Comparison of ENCODE assay signal across 8 mouse cellular contexts in the genomic region with DNA sequence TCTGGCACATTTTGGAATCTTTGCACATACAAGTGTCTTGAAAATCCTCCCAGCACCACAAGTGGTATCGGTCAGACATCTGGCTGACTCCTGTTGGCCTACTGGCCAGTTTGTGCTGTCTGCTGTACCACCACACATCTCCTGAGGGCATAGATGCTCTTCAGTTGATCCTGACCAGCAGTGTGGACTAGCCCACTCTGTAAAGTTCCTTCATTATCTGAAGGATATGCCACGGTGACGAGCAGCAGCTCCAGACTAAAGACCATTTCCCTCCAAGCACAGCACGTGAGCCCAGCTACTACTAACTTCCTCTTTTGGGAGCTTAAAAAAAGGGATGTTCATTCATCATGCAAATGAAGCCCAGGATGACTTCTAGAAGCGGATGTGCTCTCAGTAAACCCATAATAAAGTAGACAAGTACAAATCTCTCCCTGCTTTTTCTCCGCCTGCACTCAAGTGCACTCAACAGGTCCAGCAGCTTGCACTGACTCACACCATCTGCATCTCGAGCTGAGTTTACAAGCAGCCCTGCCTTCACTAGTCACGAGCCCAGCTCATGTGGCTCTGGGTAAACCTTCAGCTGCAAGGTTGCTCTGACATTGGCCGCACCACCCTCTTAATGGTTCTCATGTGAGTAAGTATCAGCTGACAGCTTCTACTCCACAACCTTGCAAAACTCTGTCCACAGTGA. TPM values are rescaled to one million over a fixed set of nuclear protein-coding genes. Genes with fewer than 3 reads are reported as not detected.
DNase-seq lines count a peak whose midpoint lies in the region; ATAC-seq and TF ChIP-seq lines count a peak whose summit lies in the region.

No protein-coding gene starts in this region.

- H3K9ac ChIP-seq in intestine, embryonic 14.5 days (ENCODE audit: low read length), result no peak overlapping the region
- H3K9ac ChIP-seq in liver, adult 2 months (ENCODE audit: low read depth, low read length), result no peak overlapping the region

- intact Hi-C loops in heart, postnatal 25 days (cut with DNase I), result loop anchor here (5.0 kb wide), 1 partner anchor 36 kb away; a partner anchor contains a TSS

- H3K36me3 ChIP-seq in intestine, embryonic 14.5 days (ENCODE audit: control insufficient read depth, insufficient read depth, low read length), result no peaks in the 10 kb centered on the region
- H3K36me3 ChIP-seq in liver, adult 2 months (ENCODE audit: control insufficient read depth, insufficient read depth, low read length), result no peaks in the 10 kb centered on the region

- peaks cover 53% of the 10 kb centered on the region for H3K79me2 ChIP-seq in liver, adult 2 months (ENCODE audit: control insufficient read depth, insufficient read depth, low read length)

- H3K4me1 ChIP-seq in brown adipose tissue, adult 24 weeks (ENCODE audit: control insufficient read depth, insufficient read depth, insufficient read length, low read length), result peaks cover 26% of the 10 kb centered on the region
- H3K4me1 ChIP-seq in intestine, embryonic 14.5 days (replicated peaks; ENCODE audit: control insufficient read depth, insufficient read depth, low read length), result 0 out of 2 replicates have a peak, but pooled peaks cover 11% of the 10 kb centered on the region
- peaks cover 10% of the 10 kb centered on the region for H3K4me1 ChIP-seq in liver, adult 2 months (ENCODE audit: control insufficient read depth, insufficient read depth, low read length)

- TF ChIP-seq CTCF in liver, adult 2 months (IDR thresholded peaks at IDR 0.05; ENCODE audit: low read depth, low read length), result no peak

- no peak overlapping the region for H3K4me3 ChIP-seq in brown adipose tissue, adult 24 weeks (ENCODE audit: insufficient read depth, low read depth, low read length)
- no peak overlapping the region for H3K4me3 ChIP-seq in intestine, embryonic 14.5 days (ENCODE audit: low read depth, low read length)
- no peak overlapping the region for H3K4me3 ChIP-seq in liver, adult 2 months (ENCODE audit: insufficient read depth, low read depth, low read length)

- peak; percentile 74 for ATAC-seq in intestine, embryonic 14.5 days (replicated peaks; ENCODE audit: low FRiP score, low TSS enrichment, low read depth)
- no peak for ATAC-seq in erythroid progenitor cell, adult 5-6 weeks (replicated peaks; ENCODE audit: low FRiP score, poor library complexity, severe bottlenecking)

- 0 out of 2 replicates have a peak overlapping the region, but pooled peaks have one; percentile 29 for H3K27ac ChIP-seq in brown adipose tissue, adult 24 weeks (replicated peaks; ENCODE audit: low read depth, low read length)
- H3K27ac ChIP-seq in intestine, embryonic 14.5 days (ENCODE audit: low read depth), result no peak overlapping the region
- H3K27ac ChIP-seq in liver, adult 2 months (replicated peaks; ENCODE audit: insufficient read depth, low read depth, low read length), result no peak overlapping the region

- H3K4me2 ChIP-seq in intestine, embryonic 14.5 days (ENCODE audit: low read length), result no peak overlapping the region

- no peak for TF ChIP-seq POLR2A in liver, adult 2 months (IDR thresholded peaks at IDR 0.05; ENCODE audit: extremely low read depth, insufficient read depth, low read length)

- DNase-seq in heart, adult 11 months, result peak; percentile 97
- no peak for DNase-seq in heart, postnatal 25 days (ENCODE audit: low spot score)
- no peak for DNase-seq in intestine, embryonic 14.5 days (ENCODE audit: low spot score)
- DNase-seq in liver, adult 2 months (ENCODE audit: extremely low read depth, low read depth, low spot score), result peak; percentile 50
- peak; percentile 69 for DNase-seq in right cerebral cortex, postnatal 25 days
- no peak for DNase-seq in retina, postnatal 1 day

- no peaks in the 10 kb centered on the region for H3K27me3 ChIP-seq in intestine, embryonic 14.5 days (replicated peaks; ENCODE audit: control insufficient read depth, insufficient read depth, low read length)
- no peaks in the 10 kb centered on the region for H3K27me3 ChIP-seq in liver, adult 2 months (ENCODE audit: control insufficient read depth, insufficient read depth, low read length)

- H3K9me3 ChIP-seq in intestine, embryonic 14.5 days (ENCODE audit: control insufficient read depth, low read length), result no peaks in the 10 kb centered on the region

- WGBS in intestine, embryonic 14.5 days, result 31% methylated on average over 9 of the region's 9 CpGs
- 66% methylated on average over 9 of the region's 9 CpGs for WGBS in liver, adult 2 months

RNA-seq across cellular contexts. Expression of a gene that starts 35.9 kb away (rescaled TPM):
- total RNA-seq in heart, postnatal 25 days (2021), result 10 to 100 TPM; 13.7 to 15.6 TPM
- polyA plus RNA-seq in brown adipose tissue, adult 24 weeks (2012; ENCODE audit: insufficient read depth, insufficient read length, missing spikeins), result 2.7 and 4.2 TPM in 2 replicates
- 4.0 and 5.9 TPM in 2 replicates for polyA plus RNA-seq in intestine, embryonic 14.5 days (2014; fragmentation: Nextera tagmentation; extraction: Ambion mirVana)
- 43.3 and 46.7 TPM in 2 replicates for total RNA-seq in liver, adult 2 months (2014; rRNA removed)
- polyA plus RNA-seq in liver, adult 2 months (2012; rRNA removed), result 4.9 and 6.3 TPM in 2 replicates
- total RNA-seq in erythroid progenitor cell, adult 5-6 weeks (2015; ENCODE audit: low replicate concordance), result 73.2 and 101 TPM in 2 replicates
- total RNA-seq in erythroid progenitor cell, adult 5-6 weeks (2017; ENCODE audit: low replicate concordance), result 85.6 and 109 TPM in 2 replicates

RNA-seq across cellular contexts. Expression of a gene that starts 59.4 kb away (rescaled TPM):
- total RNA-seq in heart, postnatal 25 days (2021), result 10 to 100 TPM; 39.2 to 41.7 TPM
- 28.0 and 50.8 TPM in 2 replicates for polyA plus RNA-seq in brown adipose tissue, adult 24 weeks (2012; ENCODE audit: insufficient read depth, insufficient read length, missing spikeins)
- polyA plus RNA-seq in intestine, embryonic 14.5 days (2014; fragmentation: Nextera tagmentation; extraction: Ambion mirVana), result 162 and 179 TPM in 2 replicates
- total RNA-seq in liver, adult 2 months (2014; rRNA removed), result 29.5 and 33.3 TPM in 2 replicates
- polyA plus RNA-seq in liver, adult 2 months (2012; rRNA removed), result 5.7 and 7.1 TPM in 2 replicates
- total RNA-seq in erythroid progenitor cell, adult 5-6 weeks (2015; ENCODE audit: low replicate concordance), result 75.0 and 82.2 TPM in 2 replicates
- 68.3 and 84.3 TPM in 2 replicates for total RNA-seq in erythroid progenitor cell, adult 5-6 weeks (2017; ENCODE audit: low replicate concordance)

Comparison
In these comparisons a context has a peak if more than half of its experiments do, and no peak if none do; other contexts are left out.
1. DNase-seq: peak in heart, adult 11 months (single experiment), liver, adult 2 months (single experiment) and right cerebral cortex, postnatal 25 days (single experiment); none in heart, postnatal 25 days (single experiment), intestine, embryonic 14.5 days (single experiment) and retina, postnatal 1 day (single experiment).